Mouse (Mus musculus): ENCODE measurements at regions not wholly inside any gene's neighbourhood (a gene's known extent, or its start where the extent isn't known, plus 50 kb on each side); places are given as distances from the start of the nearest gene placed in this dataset.
"Not testable (repeated sequence)": the region's sequence is repeated elsewhere in the genome, so short reads cannot be mapped to it uniquely, and the experiment has no call there.

- TF ChIP-seq CTCF (IDR thresholded peaks at IDR 0.05; ENCODE audit: extremely low read depth, insufficient read depth, low read length) (no peak), POLR2A (IDR thresholded peaks at IDR 0.05; ENCODE audit: extremely low read depth, insufficient read depth, low read length) (no peak)
- H3K4me1 ChIP-seq (ENCODE audit: control insufficient read depth, insufficient read depth, low read length) = peaks cover 2% of the 10 kb centered on the region; the same call in 1 of the 2 replicates
- H3K27ac ChIP-seq (ENCODE audit: insufficient read depth, low read length) = 0 out of 2 replicates have a peak overlapping the region, but pooled peaks have one; percentile 54
- no peak overlapping the region for H3K4me3 ChIP-seq (ENCODE audit: insufficient read depth, low read length)
Observed at GRCm38 (mm10) chr14:120764386-120764785, 146.6 kb upstream of the Ipo5 start.

- TF ChIP-seq CTCF (IDR thresholded peaks at IDR 0.05; ENCODE audit: extremely low read depth, insufficient read depth, low read length) (no peak), POLR2A (IDR thresholded peaks at IDR 0.05; ENCODE audit: extremely low read depth, insufficient read depth, low read length) (no peak)
- H3K4me1 ChIP-seq (ENCODE audit: control insufficient read depth, insufficient read depth, low read length) = peaks cover 2% of the 10 kb centered on the region; the same call in 1 of the 2 replicates
- H3K27ac ChIP-seq (ENCODE audit: insufficient read depth, low read length) = no peak overlapping the region
- no peak overlapping the region for H3K4me3 ChIP-seq (ENCODE audit: insufficient read depth, low read length)
Observed at GRCm38 (mm10) chr14:120766451-120766850, 144.6 kb upstream of the Ipo5 start.

- Histone ChIP-seq H3K27ac (ENCODE audit: insufficient read depth, low read length) (no peak overlapping the region), H3K4me1 (ENCODE audit: control insufficient read depth, insufficient read depth, low read length) (no peaks in the 10 kb centered on the region), H3K4me3 (ENCODE audit: insufficient read depth, low read length) (no peak overlapping the region)
- TF ChIP-seq POLR2A (IDR thresholded peaks at IDR 0.05; ENCODE audit: extremely low read depth, insufficient read depth, low read length) (no peak), CTCF (IDR thresholded peaks at IDR 0.05; ENCODE audit: extremely low read depth, insufficient read depth, low read length) (no peak)
Observed at GRCm38 (mm10) chr14:120770579-120770978, 140.4 kb upstream of the Ipo5 start.

DNA sequence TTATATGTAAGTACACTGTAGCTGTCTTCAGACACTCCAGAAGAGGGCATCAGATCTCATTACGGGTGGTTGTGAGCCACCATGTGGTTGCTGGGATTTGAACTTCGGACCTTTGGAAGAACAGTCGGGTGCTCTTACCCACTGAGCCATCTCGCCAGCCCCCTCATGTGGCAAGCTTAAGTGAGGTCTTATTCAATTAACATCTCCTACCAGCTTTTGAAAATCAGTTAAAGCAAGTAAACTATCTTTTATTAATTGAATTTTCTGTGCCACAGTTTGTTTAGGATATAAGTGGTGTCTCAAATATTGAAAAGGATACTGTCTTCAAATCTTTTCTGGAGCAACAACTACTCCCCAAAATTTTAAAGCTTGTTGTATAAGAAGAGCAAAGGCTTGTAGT is 138.0 kb upstream of the Ipo5 start:
- not testable (repeated sequence) for H3K27ac ChIP-seq (ENCODE audit: insufficient read depth, low read length); H3K4me3 ChIP-seq (ENCODE audit: insufficient read depth, low read length); H3K4me1 ChIP-seq (ENCODE audit: control insufficient read depth, insufficient read depth, low read length)

GRCm38 (mm10) chr14:120791828-120792554 is 119.0 kb upstream of the Ipo5 start:
- Histone ChIP-seq H3K4me1 (ENCODE audit: control insufficient read depth, insufficient read depth, low read length) (peaks cover 4% of the 10 kb centered on the region), H3K4me3 (ENCODE audit: insufficient read depth, low read length) (no peak overlapping the region), H3K27ac (ENCODE audit: insufficient read depth, low read length) (peak overlapping the region; percentile 79)
- TF ChIP-seq CTCF (IDR thresholded peaks at IDR 0.05; ENCODE audit: extremely low read depth, insufficient read depth, low read length) = peak; percentile 65
- TF ChIP-seq POLR2A (IDR thresholded peaks at IDR 0.05; ENCODE audit: extremely low read depth, insufficient read depth, low read length) = no peak

DNA sequence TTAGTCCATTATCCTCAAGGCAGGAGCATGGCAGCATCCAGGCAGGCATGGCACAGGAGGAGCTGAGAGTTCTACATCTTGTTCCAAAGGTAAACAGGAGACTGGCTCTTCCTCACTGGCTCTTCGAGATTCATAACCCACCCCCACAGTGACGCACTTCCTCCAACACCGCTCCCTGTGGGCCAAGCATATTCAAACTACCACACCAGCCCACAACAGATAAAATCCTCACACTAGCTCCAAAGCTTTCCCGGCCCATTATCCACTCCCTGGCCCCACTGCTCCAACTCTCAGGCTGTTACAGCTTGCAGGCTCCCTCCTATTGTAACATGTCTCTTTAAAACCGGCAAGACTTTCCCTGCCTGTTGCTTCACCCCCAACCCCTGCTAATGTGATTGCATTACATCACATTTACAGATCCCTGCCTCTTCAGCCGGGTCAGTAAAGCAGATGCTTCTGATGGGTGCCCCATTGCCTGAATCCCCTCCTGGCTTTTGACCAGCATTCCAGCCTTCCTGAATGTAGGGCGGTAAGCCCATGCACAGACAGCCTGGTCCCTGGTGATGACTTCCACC is 113.0 kb upstream of the Ipo5 start:
- H3K4me3 ChIP-seq (ENCODE audit: insufficient read depth, low read length) = no peak overlapping the region
- H3K27ac ChIP-seq (ENCODE audit: insufficient read depth, low read length) = no peak overlapping the region
- H3K4me1 ChIP-seq (ENCODE audit: control insufficient read depth, insufficient read depth, low read length) = no peaks in the 10 kb centered on the region
- TF ChIP-seq CTCF (IDR thresholded peaks at IDR 0.05; ENCODE audit: extremely low read depth, insufficient read depth, low read length) (no peak), POLR2A (IDR thresholded peaks at IDR 0.05; ENCODE audit: extremely low read depth, insufficient read depth, low read length) (no peak)

DNA sequence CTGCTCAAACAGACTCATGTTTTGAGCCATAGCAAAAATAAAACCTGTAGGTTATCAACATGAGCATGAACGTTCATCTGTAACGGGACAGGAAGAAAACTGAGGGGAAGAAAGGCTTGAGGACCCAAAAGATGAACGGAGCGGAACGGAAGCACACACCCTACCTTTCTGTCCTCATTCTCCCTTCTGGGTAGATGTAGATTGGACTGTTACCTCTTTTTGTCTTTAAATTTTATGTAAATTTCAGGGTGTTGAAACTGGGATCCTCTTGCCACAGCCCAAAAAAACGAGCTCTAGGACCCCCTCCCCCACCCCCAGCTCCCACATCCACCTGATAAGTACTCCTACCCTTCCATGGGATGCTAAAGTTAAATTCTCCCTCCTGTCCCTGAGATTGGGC is 107.8 kb upstream of the Ipo5 start:
- H3K4me1 ChIP-seq (ENCODE audit: control insufficient read depth, insufficient read depth, low read length) = peaks cover 7% of the 10 kb centered on the region
- no peak overlapping the region for H3K27ac ChIP-seq (ENCODE audit: insufficient read depth, low read length)
- TF ChIP-seq POLR2A (IDR thresholded peaks at IDR 0.05; ENCODE audit: extremely low read depth, insufficient read depth, low read length) (no peak), CTCF (IDR thresholded peaks at IDR 0.05; ENCODE audit: extremely low read depth, insufficient read depth, low read length) (no peak)
- H3K4me3 ChIP-seq (ENCODE audit: insufficient read depth, low read length) = no peak overlapping the region

GRCm38 (mm10) chr14:120803739-120804138 is 107.3 kb upstream of the Ipo5 start:
- H3K27ac ChIP-seq (ENCODE audit: insufficient read depth, low read length) = no peak overlapping the region
- H3K4me1 ChIP-seq (ENCODE audit: control insufficient read depth, insufficient read depth, low read length) = peaks cover 7% of the 10 kb centered on the region
- TF ChIP-seq POLR2A (IDR thresholded peaks at IDR 0.05; ENCODE audit: extremely low read depth, insufficient read depth, low read length) = no peak
- TF ChIP-seq CTCF (IDR thresholded peaks at IDR 0.05; ENCODE audit: extremely low read depth, insufficient read depth, low read length) = no peak
- H3K4me3 ChIP-seq (ENCODE audit: insufficient read depth, low read length) = no peak overlapping the region

GRCm38 (mm10) chr14:120804183-120804848 is 106.7 kb upstream of the Ipo5 start:
- TF ChIP-seq POLR2A (IDR thresholded peaks at IDR 0.05; ENCODE audit: extremely low read depth, insufficient read depth, low read length) (no peak), CTCF (IDR thresholded peaks at IDR 0.05; ENCODE audit: extremely low read depth, insufficient read depth, low read length) (no peak)
- peaks cover 7% of the 10 kb centered on the region for H3K4me1 ChIP-seq (ENCODE audit: control insufficient read depth, insufficient read depth, low read length)
- peak overlapping the region; percentile 42; the same call in 1 of the 2 replicates for H3K27ac ChIP-seq (ENCODE audit: insufficient read depth, low read length)
- no peak overlapping the region for H3K4me3 ChIP-seq (ENCODE audit: insufficient read depth, low read length)

DNA sequence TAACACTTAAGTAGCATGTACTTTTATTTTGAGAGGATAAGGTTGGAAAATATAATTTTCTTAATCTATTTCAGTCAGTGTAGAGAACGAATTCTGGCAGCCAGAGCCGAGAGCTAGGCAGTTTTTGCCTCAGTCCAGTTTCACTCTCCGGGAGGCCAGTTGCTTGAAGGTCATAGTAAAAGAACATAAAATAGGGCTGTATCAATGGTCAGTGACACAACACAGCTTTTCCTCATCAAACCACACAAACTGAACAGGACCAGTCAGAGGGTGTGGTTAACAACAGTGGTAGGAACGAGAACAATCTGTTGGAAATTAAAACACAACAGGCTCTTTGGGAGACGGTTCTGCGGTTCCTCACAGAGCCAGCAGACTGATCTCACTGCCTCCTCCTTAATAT is 105.9 kb upstream of the Ipo5 start:
- Histone ChIP-seq H3K4me1 (ENCODE audit: control insufficient read depth, insufficient read depth, low read length) (peaks cover 7% of the 10 kb centered on the region), H3K27ac (ENCODE audit: insufficient read depth, low read length) (0 out of 2 replicates have a peak overlapping the region, but pooled peaks have one; percentile 59), H3K4me3 (ENCODE audit: insufficient read depth, low read length) (no peak overlapping the region)
- TF ChIP-seq POLR2A (IDR thresholded peaks at IDR 0.05; ENCODE audit: extremely low read depth, insufficient read depth, low read length) (no peak), CTCF (IDR thresholded peaks at IDR 0.05; ENCODE audit: extremely low read depth, insufficient read depth, low read length) (no peak)

- H3K4me1 ChIP-seq (ENCODE audit: control insufficient read depth, insufficient read depth, low read length); H3K4me3 ChIP-seq (ENCODE audit: insufficient read depth, low read length); H3K27ac ChIP-seq (ENCODE audit: insufficient read depth, low read length): not testable (repeated sequence)
Observed at GRCm38 (mm10) chr14:120805816-120806552, 105.0 kb upstream of the Ipo5 start.

Data from cortical plate, adult 2 months (tissue).